Mouse (Mus musculus) midbrain, embryonic 11.5 days (tissue): ENCODE measurements around the gene Mkrn3. TPM values are rescaled to one million over a fixed set of nuclear protein-coding genes. Genes with fewer than 3 reads are reported as not detected.

ENCODE experiments used
- polyA plus RNA-seq: library from polyadenylated mRNA; unstranded; fragments of >200 nt; fragmentation: Nextera tagmentation; extraction: Ambion mirVana; gene quantifications from 2 replicates; pipeline ENCODE4 v1.2.1, GENCODE M21; 2014

Mkrn3 gene
- polyA plus RNA-seq, 1 experiment from 2014 or later: 22.4 TPM

Other genes with a start within 250 kb of the Mkrn3 start
- gene Ndn, start 73.6 kb downstream of the Mkrn3 start, polyA plus RNA-seq: 181 and 185 TPM in 2 replicates
- 8.6 and 9.6 TPM in 2 replicates for gene Magel2, start 43.1 kb downstream of the Mkrn3 start, polyA plus RNA-seq
- 77.6 and 77.8 TPM in 2 replicates for gene Peg12, start 44.4 kb upstream of the Mkrn3 start, polyA plus RNA-seq